Mouse (Mus musculus): ENCODE data around the gene Gm525.
"Not testable (repeated sequence)": the region's sequence is repeated elsewhere in the genome, so short reads cannot be mapped to it uniquely, and the experiment has no call there.

Gm525 gene

GRCm38 (mm10) chr11:89073541-89073940 lies at the start of gene Gm525:
TSS of gene Gm525 (plus strand) at chr11:89073841.
- peak in 1 of 2 experiments; percentile 6 for DNase-seq (ENCODE audit: low spot score in 2 of 2)

DNA sequence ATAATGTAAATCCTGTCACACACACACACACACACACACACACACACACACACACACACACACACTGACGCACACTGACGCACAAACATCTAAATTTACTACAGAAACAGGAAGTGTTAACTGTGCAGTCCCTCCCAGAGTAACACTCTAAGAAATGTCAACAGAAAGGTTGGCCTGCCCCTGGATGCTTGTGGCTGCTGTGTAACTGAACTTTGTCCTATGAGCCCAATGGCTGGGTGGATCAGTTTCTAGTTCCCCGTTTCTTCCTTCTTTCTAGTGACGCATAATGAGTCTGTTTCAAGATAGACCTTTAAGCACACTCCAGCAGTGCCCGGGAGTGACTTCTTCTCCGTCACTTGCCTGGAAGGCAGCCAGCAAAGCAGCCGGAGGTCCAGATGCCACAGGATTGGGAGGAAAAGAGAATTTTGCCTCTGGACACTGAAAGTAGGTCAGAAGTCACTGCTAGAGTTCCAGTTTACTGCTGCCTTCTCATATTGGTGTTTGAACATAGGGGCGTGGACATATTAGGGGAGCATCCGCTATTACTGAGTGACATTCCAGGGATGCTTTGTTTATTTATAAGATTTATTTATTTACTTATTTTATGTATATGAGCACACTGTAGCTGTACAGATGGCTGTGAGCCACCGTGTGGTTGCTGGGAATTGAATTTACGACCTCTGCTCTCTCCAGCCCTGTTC lies 49.3 kb upstream of the Gm525 start:
- peak; percentile 10 to 27 for DNase-seq (ENCODE audit: low spot score in 2 of 2)

- no peak for DNase-seq (ENCODE audit: low spot score in 2 of 2)
Observed at GRCm38 (mm10) chr11:89025603-89026002, 48.0 kb upstream of the Gm525 start.

DNA sequence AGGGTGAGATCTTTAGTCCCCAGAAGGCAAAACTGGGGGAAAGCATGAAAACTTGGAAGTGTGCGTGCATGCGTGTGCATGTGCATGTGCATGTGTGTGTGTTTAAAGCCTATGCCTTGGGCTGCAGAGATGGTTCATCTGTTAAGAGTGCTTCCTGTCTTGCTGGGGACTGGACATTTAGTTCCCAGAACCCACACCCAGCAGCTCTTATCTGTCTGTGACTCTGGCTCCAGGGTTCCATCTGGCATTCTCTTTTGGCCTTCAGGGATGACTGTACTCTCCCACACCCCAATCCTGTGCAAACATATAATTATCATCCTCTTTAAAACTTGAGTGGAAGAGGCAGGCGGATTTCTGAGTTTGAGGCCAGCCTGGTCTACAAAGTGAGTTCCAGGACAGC lies 47.5 kb upstream of the Gm525 start:
- DNase-seq (ENCODE audit: low spot score in 2 of 2), result no peak

DNA sequence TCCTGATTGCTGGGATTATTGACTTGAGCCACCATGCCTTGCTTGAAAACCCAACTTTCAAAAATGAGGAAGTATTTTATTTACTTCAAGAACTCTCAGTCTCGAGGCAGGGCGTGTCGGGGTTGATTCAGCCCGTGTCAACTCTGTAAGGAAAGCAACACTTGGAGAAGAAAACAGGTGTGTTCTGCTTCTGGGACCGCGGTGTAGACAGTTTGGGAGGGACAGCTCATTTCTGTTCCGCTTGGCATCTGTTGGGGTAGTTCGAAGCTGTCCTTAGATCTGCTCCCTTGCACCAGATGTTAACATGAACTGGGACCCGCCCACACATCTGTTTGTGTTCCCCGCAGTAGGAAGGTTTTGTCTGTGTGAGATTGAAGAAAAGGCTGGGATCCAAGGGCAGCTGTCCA lies 45.7 kb upstream of the Gm525 start:
- peak; percentile 18 to 22 for DNase-seq (ENCODE audit: low spot score in 2 of 2)

DNA sequence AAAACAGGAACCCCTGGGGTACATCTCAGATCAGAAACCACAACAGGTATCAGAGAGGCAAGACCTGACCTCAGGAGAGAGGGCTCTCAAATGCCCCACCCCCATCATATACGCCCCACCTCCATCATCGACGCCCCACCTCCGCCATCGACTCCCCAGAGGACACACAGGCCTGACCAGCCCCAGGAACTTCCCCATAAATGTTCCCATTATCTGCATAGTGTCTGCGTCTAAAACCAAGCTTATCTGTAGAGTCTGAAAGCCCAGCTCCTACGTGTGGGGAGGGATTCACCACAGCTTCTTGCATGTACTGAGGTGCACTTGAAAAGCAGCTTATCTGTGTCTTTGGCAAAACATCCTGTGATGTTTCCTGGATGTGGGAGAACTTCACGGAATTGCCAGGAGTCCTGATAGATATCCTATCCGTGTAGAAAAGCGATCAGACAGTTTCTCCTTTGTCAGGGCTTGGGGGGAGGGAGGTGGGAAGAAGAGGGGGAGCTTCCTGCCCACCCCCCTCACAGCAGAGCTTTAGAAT lies 44.7 kb upstream of the Gm525 start:
- no peak for DNase-seq (ENCODE audit: low spot score in 2 of 2)

GRCm38 (mm10) chr11:89030552-89030951 lies 43.1 kb upstream of the Gm525 start:
- no peak for DNase-seq (ENCODE audit: low spot score in 2 of 2)

DNA sequence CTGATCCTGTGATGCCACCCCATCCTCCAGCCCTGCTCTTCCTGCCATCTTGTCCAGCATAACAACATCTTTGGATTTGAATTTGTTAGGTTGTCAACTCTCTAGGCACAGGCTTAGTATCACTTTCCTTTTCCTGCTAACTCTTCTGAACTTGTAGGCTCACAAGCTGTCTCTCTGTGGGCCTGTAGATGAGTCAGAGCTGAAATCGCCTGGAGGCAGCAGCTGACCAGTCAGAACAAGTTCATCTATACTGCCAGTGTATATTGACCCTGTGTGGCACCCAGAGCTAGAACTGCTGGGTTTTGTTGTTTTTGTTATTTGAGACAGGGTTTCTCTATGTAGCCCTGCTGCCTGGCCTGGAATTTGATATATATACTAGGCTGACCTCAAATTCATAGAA lies 42.5 kb upstream of the Gm525 start:
- DNase-seq (ENCODE audit: low spot score in 2 of 2), result no peak

DNA sequence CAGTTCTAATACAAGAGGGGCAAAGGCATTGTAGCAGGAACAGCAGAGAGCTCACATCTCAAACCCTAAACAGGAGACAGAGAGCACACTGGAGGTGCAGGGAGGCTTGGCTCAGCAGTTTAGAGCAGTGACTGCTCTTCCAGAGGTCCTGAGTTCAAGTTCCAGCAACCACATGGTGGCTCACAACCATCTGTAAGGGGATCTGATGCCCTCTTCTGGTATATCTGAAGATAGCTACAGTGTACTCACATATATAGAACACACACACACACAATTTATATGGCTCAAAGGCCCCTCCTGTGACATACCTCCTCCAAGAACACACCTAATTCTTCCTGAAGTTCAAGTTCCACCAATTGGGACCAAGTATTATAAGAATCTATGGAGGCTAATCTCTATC lies 39.0 kb upstream of the Gm525 start:
- no peak for DNase-seq (ENCODE audit: low spot score in 2 of 2)

DNA sequence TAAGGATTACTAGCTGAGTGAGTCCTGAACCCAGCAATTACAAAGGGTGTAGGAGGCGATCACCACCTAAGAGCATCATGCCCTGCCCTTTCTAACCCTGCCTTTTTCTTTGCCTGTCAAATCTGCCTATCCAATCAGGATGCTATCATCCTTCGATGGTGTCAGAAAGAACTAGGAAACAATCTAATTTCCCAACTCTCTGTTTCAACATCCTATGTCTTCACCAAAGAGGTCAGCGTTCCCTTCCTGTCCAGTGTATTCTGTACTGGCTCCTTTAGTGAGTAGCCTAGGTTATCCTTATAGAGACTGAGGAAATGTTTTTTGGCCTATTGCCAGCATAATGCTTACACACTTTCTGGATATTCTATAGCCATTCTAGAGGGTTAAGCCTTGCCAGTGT lies 38.1 kb upstream of the Gm525 start:
- DNase-seq (ENCODE audit: low spot score in 2 of 2), result no peak

DNA sequence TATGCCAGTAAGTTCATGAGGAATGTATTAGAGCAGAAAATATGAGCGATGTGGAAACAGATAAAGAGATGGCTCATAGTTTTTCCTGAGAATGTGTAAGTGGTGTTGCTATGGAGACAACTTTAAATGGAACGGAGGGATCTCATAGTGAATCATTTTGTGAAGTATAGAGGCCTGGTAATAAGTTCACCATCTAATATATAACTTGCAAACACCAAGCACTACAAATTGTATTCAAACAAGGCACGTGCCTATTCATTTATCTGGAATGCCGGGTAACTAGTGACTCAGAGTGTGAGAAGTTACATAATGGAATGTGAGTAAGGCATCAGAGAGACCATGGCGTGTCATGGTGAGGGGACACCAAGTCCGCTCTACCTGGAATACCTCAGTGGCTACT lies 35.1 kb upstream of the Gm525 start:
- no peak for DNase-seq (ENCODE audit: low spot score in 2 of 2)

DNA sequence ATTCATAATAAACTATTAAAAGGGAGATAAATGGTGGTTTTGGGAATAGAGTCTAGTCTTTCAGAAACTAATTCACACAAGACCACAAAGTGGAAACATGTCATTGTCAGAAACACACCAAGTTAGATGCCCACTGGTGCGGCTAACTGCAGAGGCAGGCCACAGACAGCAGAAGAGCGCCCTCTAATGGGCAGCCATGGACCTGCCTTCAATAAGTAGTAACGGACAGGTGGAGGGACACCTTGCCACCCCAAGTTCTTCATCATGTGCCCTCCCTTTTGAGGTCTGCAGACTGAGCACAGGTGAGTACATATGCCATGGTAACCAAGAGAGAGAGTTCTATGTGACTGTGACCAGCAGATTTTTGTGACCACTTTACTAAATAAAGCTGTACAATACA lies 34.3 kb upstream of the Gm525 start:
- peak; percentile 23 to 59 for DNase-seq (ENCODE audit: low spot score in 2 of 2)

DNA sequence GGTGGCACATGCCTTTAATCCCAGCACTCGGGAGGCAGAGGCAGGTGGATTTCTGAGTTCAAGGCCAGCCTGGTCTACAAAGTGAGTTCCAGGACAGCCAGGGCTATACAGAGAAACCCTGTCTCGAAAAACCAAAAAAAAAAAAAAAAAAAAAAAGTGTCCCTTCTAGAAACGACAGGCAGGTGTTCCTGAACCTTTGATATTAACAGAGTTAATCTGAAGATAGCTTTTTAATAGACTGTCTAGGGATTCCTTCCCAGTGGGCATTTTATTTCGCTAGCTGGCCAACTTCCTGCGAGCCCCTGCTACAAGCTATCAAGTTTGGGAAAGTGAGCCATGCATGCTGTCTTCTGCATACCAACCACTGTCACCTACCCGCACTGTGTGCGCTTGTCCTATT lies 32.6 kb upstream of the Gm525 start:
- DNase-seq (ENCODE audit: low spot score in 2 of 2), result not testable (repeated sequence)

DNA sequence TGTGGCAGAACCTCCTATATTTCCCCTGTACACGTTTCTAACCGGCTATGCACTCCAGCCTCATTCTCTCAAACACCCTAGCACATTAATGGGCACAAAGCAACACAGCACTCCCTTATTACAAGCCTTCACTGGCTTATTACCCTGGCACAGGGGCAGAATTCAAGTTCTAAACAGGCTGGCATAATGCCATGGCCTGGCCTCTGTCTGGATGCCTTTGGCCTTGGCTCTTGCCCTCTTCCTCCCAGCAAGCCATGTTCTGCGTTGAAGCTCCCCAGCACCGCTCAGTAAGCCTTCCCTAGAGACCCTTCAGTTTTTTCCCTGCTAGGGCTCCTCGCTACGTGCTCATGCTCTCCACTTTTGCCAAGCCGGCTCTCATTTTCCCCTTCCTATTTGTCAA lies 30.6 kb upstream of the Gm525 start:
- no peak for DNase-seq (ENCODE audit: low spot score in 2 of 2)

DNA sequence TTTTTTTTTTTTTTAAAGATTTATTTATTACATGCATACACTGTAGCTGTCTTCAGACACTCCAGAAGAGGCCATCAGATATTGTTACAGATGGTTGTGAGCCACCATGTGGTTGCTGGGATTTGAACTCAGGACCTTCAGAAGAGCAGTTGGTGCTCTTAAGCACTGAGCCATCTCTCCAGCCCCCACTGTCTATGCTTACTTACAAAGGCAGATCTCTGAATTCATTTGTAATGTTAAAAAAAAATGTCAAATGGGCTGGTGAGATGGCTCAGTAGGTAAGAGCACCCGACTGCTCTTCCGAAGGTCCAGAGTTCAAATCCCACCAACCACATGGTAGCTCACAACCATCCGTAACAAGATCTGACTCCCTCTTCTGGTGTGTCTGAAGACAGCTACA lies 28.1 kb upstream of the Gm525 start:
- DNase-seq (ENCODE audit: low spot score in 2 of 2), result not testable (repeated sequence)

- no peak for DNase-seq (ENCODE audit: low spot score in 2 of 2)
Observed at GRCm38 (mm10) chr11:89046021-89046420, 27.6 kb upstream of the Gm525 start.

GRCm38 (mm10) chr11:89051767-89052166 lies 21.9 kb upstream of the Gm525 start:
- DNase-seq (ENCODE audit: low spot score in 2 of 2), result no peak

DNA sequence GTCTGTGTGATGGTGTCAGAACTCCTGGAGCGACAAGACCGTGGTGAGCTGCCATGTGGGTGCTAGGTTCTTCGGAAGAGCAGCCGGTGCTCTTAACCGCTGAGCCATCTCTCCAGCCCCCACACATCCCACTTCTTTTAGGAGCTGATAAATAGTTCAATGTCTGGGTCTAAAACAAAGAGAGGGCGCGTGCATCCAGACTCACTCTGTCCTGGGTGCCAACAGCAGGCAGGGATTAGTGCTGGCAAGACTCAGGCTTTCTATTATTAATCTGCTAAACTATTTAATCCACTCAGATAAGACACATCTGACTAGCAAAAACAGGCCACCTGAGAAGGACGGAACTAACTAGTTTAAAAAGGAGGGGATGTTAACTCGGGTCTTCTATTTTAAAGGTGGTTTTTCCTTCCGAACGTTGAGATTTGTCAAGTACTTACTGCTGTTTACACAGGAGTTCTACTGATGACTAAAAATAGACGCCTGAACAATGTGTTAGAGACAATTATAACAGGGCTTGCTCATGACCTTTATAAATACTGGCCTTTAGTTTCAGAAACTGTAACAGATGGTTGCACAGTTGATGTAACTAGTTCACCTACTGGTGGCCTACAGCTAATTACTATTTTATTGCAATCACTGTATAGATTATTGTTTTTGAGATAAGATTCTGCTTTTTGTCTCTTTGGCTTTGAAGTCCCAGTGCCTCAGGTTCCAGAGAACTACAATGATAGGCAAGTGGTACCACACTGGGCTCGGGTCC lies 17.5 kb upstream of the Gm525 start:
- DNase-seq (ENCODE audit: low spot score in 2 of 2), result no peak

GRCm38 (mm10) chr11:89058515-89059270 lies 14.9 kb upstream of the Gm525 start:
- peak; percentile 61 to 69 for DNase-seq (ENCODE audit: low spot score in 2 of 2)

DNA sequence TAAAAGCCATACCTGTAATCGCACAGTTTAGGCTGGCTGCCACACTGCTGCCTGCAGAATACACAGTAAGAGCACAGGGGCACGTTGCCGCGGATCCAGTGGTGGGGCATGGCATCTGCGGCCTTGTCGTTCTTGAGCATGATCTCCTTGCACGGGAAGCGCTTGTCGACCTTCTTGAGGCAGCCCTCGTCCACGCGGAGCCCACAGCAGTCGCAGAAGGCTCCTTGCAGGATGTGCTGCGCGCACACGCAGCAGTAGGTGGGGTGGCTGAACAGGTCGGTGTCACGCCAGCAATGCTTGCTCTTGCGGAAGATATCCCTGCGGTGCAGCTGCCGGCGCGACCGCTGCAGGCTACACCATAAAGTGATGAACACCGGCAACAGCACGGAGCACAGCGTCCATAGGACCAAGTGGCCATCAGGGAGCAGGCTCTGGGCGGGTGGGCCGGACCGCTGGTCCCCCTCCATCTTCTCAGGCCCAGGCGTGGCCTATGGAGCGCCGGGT lies 13.7 kb upstream of the Gm525 start:
- DNase-seq (ENCODE audit: low spot score in 2 of 2), result peak; percentile 68 to 70

- peak; percentile 92 to 96 for DNase-seq (ENCODE audit: low spot score in 2 of 2)
Observed at GRCm38 (mm10) chr11:89060423-89061089, 13.1 kb upstream of the Gm525 start.

GRCm38 (mm10) chr11:89061362-89061761 lies 12.3 kb upstream of the Gm525 start:
- DNase-seq (ENCODE audit: low spot score in 2 of 2), result peak in 1 of 2 experiments; percentile 15
